8 mouse cellular contexts compared by ENCODE assay signal in the genomic region with DNA sequence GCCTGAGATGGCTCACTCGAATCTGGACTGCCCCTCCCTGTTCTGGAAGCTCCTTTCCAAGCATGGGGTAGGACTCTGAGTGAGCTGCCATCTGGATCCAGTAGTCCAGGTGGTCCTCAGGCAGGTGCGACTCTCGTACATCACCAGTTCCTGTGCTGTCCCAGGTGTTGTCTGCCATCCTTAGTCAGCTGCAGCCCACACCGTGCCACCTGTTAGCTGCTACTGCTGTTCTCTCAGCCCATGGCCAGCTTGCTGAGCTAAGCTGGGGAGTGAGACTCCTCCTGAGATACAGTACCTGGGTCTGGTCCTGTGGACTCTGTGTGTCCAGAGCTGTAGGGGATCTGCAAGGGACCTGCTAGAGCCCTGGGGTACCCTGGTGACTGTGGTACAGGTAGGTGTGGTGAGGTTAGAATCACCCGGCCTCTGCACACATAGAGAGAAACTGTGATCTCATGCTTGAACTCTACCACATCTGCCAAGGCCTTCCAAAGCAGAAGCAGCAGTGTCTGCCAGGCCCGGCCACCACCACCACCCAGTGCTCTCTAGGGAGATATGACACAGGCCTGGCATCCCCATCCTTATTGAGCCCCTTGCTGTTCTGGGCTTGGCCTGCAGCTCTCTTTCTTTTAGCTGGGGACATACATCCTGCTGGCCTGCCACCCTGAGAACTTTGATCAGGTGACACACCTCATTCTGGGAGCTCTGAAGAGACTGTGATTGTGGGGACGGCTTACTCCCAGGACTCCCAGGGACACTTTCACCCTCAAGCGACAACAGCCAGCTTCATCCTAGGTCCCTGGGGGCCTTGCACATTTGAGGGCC. TPM values are rescaled to one million over a fixed set of nuclear protein-coding genes. Genes with fewer than 3 reads are reported as not detected.
DNase-seq lines count a peak whose midpoint lies in the region; ATAC-seq lines count a peak whose summit lies in the region.
"Had no signal": no experiment of that assay in that cellular context is flagged by ENCODE, and none has a peak within 500 bp of the region (broad histone marks: within the 10 kb centered on the region; RNA-seq: fewer than 3 reads in every experiment).

No protein-coding gene starts in this region.

- peak; percentile 76 for DNase-seq in splenic B cell, adult 2 months (ENCODE audit: low read depth, low spot score)
- DNase-seq in liver, embryonic 11.5 days (ENCODE audit: low spot score): no peak
- DNase-seq in kidney, adult 11 months: no peak
- DNase-seq: liver, embryonic 13.5 days had no signal

- peaks cover 27% of the 10 kb centered on the region for H3K36me3 ChIP-seq in megakaryocyte, embryonic 14.5 days (replicated peaks; ENCODE audit: low read length)
- peaks cover 39% of the 10 kb centered on the region for H3K36me3 ChIP-seq in embryonic facial prominence, embryonic 13.5 days
- H3K36me3 ChIP-seq in intestine, embryonic 16.5 days (ENCODE audit: control insufficient read depth, insufficient read depth, low read length): 0 out of 2 replicates have a peak, but pooled peaks cover 2% of the 10 kb centered on the region
- H3K36me3 ChIP-seq in splenic B cell, adult 2 months (ENCODE audit: control insufficient read depth, insufficient read depth, low read length, poor library complexity, severe bottlenecking): no peaks in the 10 kb centered on the region
- H3K36me3 ChIP-seq in liver, embryonic 11.5 days (ENCODE audit: control insufficient read depth, insufficient read depth, low read length): no peaks in the 10 kb centered on the region
- H3K36me3 ChIP-seq: liver, embryonic 13.5 days had no signal

- no peaks in the 10 kb centered on the region for H3K9me3 ChIP-seq in megakaryocyte, embryonic 14.5 days
- no peaks in the 10 kb centered on the region for H3K9me3 ChIP-seq in embryonic facial prominence, embryonic 13.5 days
- no peaks in the 10 kb centered on the region for H3K9me3 ChIP-seq in intestine, embryonic 16.5 days (ENCODE audit: control insufficient read depth, low read length)
- H3K9me3 ChIP-seq in liver, embryonic 11.5 days (ENCODE audit: control insufficient read depth, low read length): no peaks in the 10 kb centered on the region
- H3K9me3 ChIP-seq: liver, embryonic 13.5 days had no signal

- H3K4me1 ChIP-seq in megakaryocyte, embryonic 14.5 days: peaks cover 81% of the 10 kb centered on the region
- peaks cover 73% of the 10 kb centered on the region for H3K4me1 ChIP-seq in embryonic facial prominence, embryonic 13.5 days
- H3K4me1 ChIP-seq in intestine, embryonic 16.5 days (ENCODE audit: control insufficient read depth, insufficient read depth, low read length): peaks cover 75% of the 10 kb centered on the region
- peaks cover 25% of the 10 kb centered on the region for H3K4me1 ChIP-seq in liver, embryonic 11.5 days (replicated peaks; ENCODE audit: control insufficient read depth, insufficient read depth, low read length)

- no peak for ATAC-seq in megakaryocyte, adult 5-6 weeks (ENCODE audit: poor library complexity, severe bottlenecking)
- ATAC-seq in embryonic facial prominence, embryonic 13.5 days (ENCODE audit: insufficient number of reproducible peaks, insufficient read depth, low FRiP score, low TSS enrichment, low read depth): no peak
- ATAC-seq in intestine, embryonic 16.5 days: no peak
- ATAC-seq in liver, embryonic 11.5 days (replicated peaks; ENCODE audit: low FRiP score): no peak

- peak overlapping the region; percentile 44 for H3K4me3 ChIP-seq in megakaryocyte, embryonic 14.5 days (replicated peaks)
- no peak overlapping the region for H3K4me3 ChIP-seq in embryonic facial prominence, embryonic 13.5 days
- no peak overlapping the region for H3K4me3 ChIP-seq in intestine, embryonic 16.5 days (ENCODE audit: low read length)
- H3K4me3 ChIP-seq in liver, embryonic 11.5 days (ENCODE audit: low read depth, low read length): no peak overlapping the region
- H3K4me3 ChIP-seq: liver, embryonic 13.5 days had no signal

- H3K4me2 ChIP-seq in embryonic facial prominence, embryonic 13.5 days: no peak overlapping the region
- no peak overlapping the region for H3K4me2 ChIP-seq in intestine, embryonic 16.5 days (ENCODE audit: low read depth, low read length)
- no peak overlapping the region for H3K4me2 ChIP-seq in liver, embryonic 11.5 days
- H3K4me2 ChIP-seq: liver, embryonic 13.5 days had no signal

- peak overlapping the region; percentile 81 for H3K27ac ChIP-seq in embryonic facial prominence, embryonic 13.5 days
- H3K27ac ChIP-seq in intestine, embryonic 16.5 days (ENCODE audit: low read length): peak overlapping the region; percentile 51
- H3K27ac ChIP-seq in liver, embryonic 11.5 days (ENCODE audit: low read depth, low read length): no peak overlapping the region
- H3K27ac ChIP-seq: liver, embryonic 13.5 days had no signal

- H3K9ac ChIP-seq in embryonic facial prominence, embryonic 13.5 days: peak overlapping the region; percentile 61
- H3K9ac ChIP-seq in intestine, embryonic 16.5 days (ENCODE audit: low read depth, low read length): peak overlapping the region; percentile 45; the same call in 1 of the 2 replicates
- no peak overlapping the region for H3K9ac ChIP-seq in liver, embryonic 11.5 days (ENCODE audit: low read depth, low read length)
- H3K9ac ChIP-seq: liver, embryonic 13.5 days had no signal

- peaks cover 85% of the 10 kb centered on the region for H3K27me3 ChIP-seq in megakaryocyte, embryonic 14.5 days (replicated peaks)
- no peaks in the 10 kb centered on the region for H3K27me3 ChIP-seq in embryonic facial prominence, embryonic 13.5 days
- no peaks in the 10 kb centered on the region for H3K27me3 ChIP-seq in intestine, embryonic 16.5 days (replicated peaks; ENCODE audit: control insufficient read depth, insufficient read depth, low read length)
- H3K27me3 ChIP-seq in splenic B cell, adult 2 months (ENCODE audit: control insufficient read depth, insufficient read depth, low read length, poor library complexity, severe bottlenecking): no peaks in the 10 kb centered on the region
- peaks cover 5% of the 10 kb centered on the region for H3K27me3 ChIP-seq in liver, embryonic 11.5 days (replicated peaks; ENCODE audit: control insufficient read depth, insufficient read depth, low read length)

- WGBS in embryonic facial prominence, embryonic 13.5 days: 73% methylated on average over 8 of the region's 8 CpGs
- 68% methylated on average over 8 of the region's 8 CpGs for WGBS in intestine, embryonic 16.5 days
- 74% methylated on average over 8 of the region's 8 CpGs for WGBS in liver, embryonic 11.5 days

RNA-seq across cellular contexts. Expression of a gene that starts 25.0 kb away (rescaled TPM):
- polyA plus RNA-seq in megakaryocyte, embryonic 14.5 days (2012; ENCODE audit: insufficient read depth, low replicate concordance): not detected in 2 replicates
- not detected in 2 replicates for total RNA-seq in megakaryocyte, adult 5-6 weeks (2015)
- not detected in 2 replicates for total RNA-seq in megakaryocyte, adult 5-6 weeks (2017)
- 0.17 TPM in 1 of 2 replicates, not detected in the other for polyA plus RNA-seq in embryonic facial prominence, embryonic 13.5 days (2015; fragmentation: Nextera tagmentation; extraction: Ambion mirVana)
- polyA plus RNA-seq in intestine, embryonic 16.5 days (2015; fragmentation: Nextera tagmentation; extraction: Ambion mirVana): 383 and 542 TPM in 2 replicates
- not detected in 2 replicates for polyA plus RNA-seq in liver, embryonic 11.5 days (2014; fragmentation: Nextera tagmentation; extraction: Ambion mirVana)

RNA-seq across cellular contexts. Expression of a gene that starts 25.3 kb away (rescaled TPM):
- polyA plus RNA-seq in megakaryocyte, embryonic 14.5 days (2012; ENCODE audit: insufficient read depth, low replicate concordance): 1.3 and 6.7 TPM in 2 replicates
- 1.4 and 2.3 TPM in 2 replicates for total RNA-seq in megakaryocyte, adult 5-6 weeks (2015)
- 1.8 and 2.1 TPM in 2 replicates for total RNA-seq in megakaryocyte, adult 5-6 weeks (2017)
- 56.9 and 61.3 TPM in 2 replicates for polyA plus RNA-seq in embryonic facial prominence, embryonic 13.5 days (2015; fragmentation: Nextera tagmentation; extraction: Ambion mirVana)
- 19.1 and 21.5 TPM in 2 replicates for polyA plus RNA-seq in intestine, embryonic 16.5 days (2015; fragmentation: Nextera tagmentation; extraction: Ambion mirVana)
- 11.3 and 12.9 TPM in 2 replicates for polyA plus RNA-seq in liver, embryonic 11.5 days (2014; fragmentation: Nextera tagmentation; extraction: Ambion mirVana)

RNA-seq across cellular contexts. Expression of a gene that starts 32.3 kb away (rescaled TPM):
- not detected in 2 replicates for polyA plus RNA-seq in megakaryocyte, embryonic 14.5 days (2012; ENCODE audit: insufficient read depth, low replicate concordance)
- total RNA-seq in megakaryocyte, adult 5-6 weeks (2015): not detected in 2 replicates
- total RNA-seq in megakaryocyte, adult 5-6 weeks (2017): not detected in 2 replicates
- polyA plus RNA-seq in embryonic facial prominence, embryonic 13.5 days (2015; fragmentation: Nextera tagmentation; extraction: Ambion mirVana): 1.4 TPM in 1 of 2 replicates, not detected in the other
- polyA plus RNA-seq in intestine, embryonic 16.5 days (2015; fragmentation: Nextera tagmentation; extraction: Ambion mirVana): 7.4 and 10.3 TPM in 2 replicates
- polyA plus RNA-seq in liver, embryonic 11.5 days (2014; fragmentation: Nextera tagmentation; extraction: Ambion mirVana): 0.73 and 0.78 TPM in 2 replicates

RNA-seq across cellular contexts. Expression of a gene that starts 41.5 kb away (rescaled TPM):
- polyA plus RNA-seq in megakaryocyte, embryonic 14.5 days (2012; ENCODE audit: insufficient read depth, low replicate concordance): 0.85 TPM in 1 of 2 replicates, not detected in the other
- total RNA-seq in megakaryocyte, adult 5-6 weeks (2015): not detected in 2 replicates
- total RNA-seq in megakaryocyte, adult 5-6 weeks (2017): 0.48 TPM in 1 of 2 replicates, not detected in the other
- 0.35 and 0.58 TPM in 2 replicates for polyA plus RNA-seq in embryonic facial prominence, embryonic 13.5 days (2015; fragmentation: Nextera tagmentation; extraction: Ambion mirVana)
- 4.4 and 4.6 TPM in 2 replicates for polyA plus RNA-seq in intestine, embryonic 16.5 days (2015; fragmentation: Nextera tagmentation; extraction: Ambion mirVana)
- polyA plus RNA-seq in liver, embryonic 11.5 days (2014; fragmentation: Nextera tagmentation; extraction: Ambion mirVana): 0.22 and 0.32 TPM in 2 replicates

RNA-seq across cellular contexts. Expression of a gene that starts 45.3 kb away (rescaled TPM):
- 4.1 and 10.3 TPM in 2 replicates for polyA plus RNA-seq in megakaryocyte, embryonic 14.5 days (2012; ENCODE audit: insufficient read depth, low replicate concordance)
- total RNA-seq in megakaryocyte, adult 5-6 weeks (2015): 12.2 and 15.2 TPM in 2 replicates
- total RNA-seq in megakaryocyte, adult 5-6 weeks (2017): 10.3 and 13.7 TPM in 2 replicates
- polyA plus RNA-seq in embryonic facial prominence, embryonic 13.5 days (2015; fragmentation: Nextera tagmentation; extraction: Ambion mirVana): 50.4 and 51.6 TPM in 2 replicates
- 27.5 and 32.2 TPM in 2 replicates for polyA plus RNA-seq in intestine, embryonic 16.5 days (2015; fragmentation: Nextera tagmentation; extraction: Ambion mirVana)
- 30.8 and 32.9 TPM in 2 replicates for polyA plus RNA-seq in liver, embryonic 11.5 days (2014; fragmentation: Nextera tagmentation; extraction: Ambion mirVana)

Comparison
In these comparisons a context has a peak if more than half of its experiments do, and no peak if none do; other contexts are left out.
1. RNA of a gene that starts 25.0 kb away (polyA plus RNA-seq): 383 to 542 TPM in intestine, embryonic 16.5 days; not detected in megakaryocyte, embryonic 14.5 days, 0.17 TPM in embryonic facial prominence, embryonic 13.5 days and not detected in liver, embryonic 11.5 days; every median in the first group is over 100 times any median in the second.